Mouse (Mus musculus) spleen, adult 2 months (tissue): ENCODE results near the gene Ipo4. TPM values are rescaled to one million over a fixed set of nuclear protein-coding genes. Genes with fewer than 3 reads are reported as not detected.

Experiments used
- DNase-seq, 2 experiments: peaks; one replicate each; pipeline versions ENCODE4 v3.0.0 to v3.0.0-alpha.2; 2012 to 2021; ENCODE audit warnings: low spot score in 2 of 2, low read depth in 1 of 2
- H3K27ac ChIP-seq: fragments of 200-500 bp; 2 replicates; pipeline ENCODE4 v1.5.1; 2012; ENCODE audit warnings: low read length, inconsistent platforms; ENCODE audit not compliant: insufficient read depth
- H3K27me3 ChIP-seq: fragments of 200-500 bp; 2 replicates; pipeline ENCODE4 v1.6.1; 2012; ENCODE audit warnings: mild to moderate bottlenecking, moderate library complexity, low read length, inconsistent platforms; ENCODE audit not compliant: control insufficient read depth, insufficient read depth
- H3K36me3 ChIP-seq: fragments of 200-500 bp; 2 replicates; pipeline ENCODE4 v1.6.1; 2012; ENCODE audit warnings: mild to moderate bottlenecking, low read length, inconsistent platforms; ENCODE audit not compliant: control insufficient read depth, insufficient read depth
- H3K4me1 ChIP-seq: fragments of 200-500 bp; 2 replicates; pipeline ENCODE4 v1.6.1; 2011; ENCODE audit warnings: inconsistent platforms; ENCODE audit not compliant: control insufficient read depth, insufficient read depth, insufficient read length
- H3K4me3 ChIP-seq: fragments of 200-500 bp; 2 replicates; pipeline ENCODE4 v1.5.1; 2011; ENCODE audit warnings: mild to moderate bottlenecking, inconsistent platforms; ENCODE audit not compliant: insufficient read depth, insufficient read length; ENCODE audit errors: extremely low read depth
- CTCF ChIP-seq: fragments of 200-500 bp; IDR thresholded peaks from 2 replicates; pipeline ENCODE4 v1.5.1; 2011; ENCODE audit warnings: mild to moderate bottlenecking, inconsistent platforms; ENCODE audit not compliant: insufficient read depth, insufficient read length, insufficient replicate concordance; ENCODE audit errors: extremely low read depth
- POLR2A ChIP-seq: fragments of 200-500 bp; IDR thresholded peaks from 2 replicates; pipeline ENCODE4 v1.6.1; 2011; ENCODE audit warnings: low read depth, low read length, inconsistent platforms
- WGBS: fragments of 180-500 bp; shearing (Covaris S2); methylation state at CpG from one replicate; pipeline ENCODE4 v1.1.7; 2018; 5-methylcytosine and 5-hydroxymethylcytosine counted together
- polyA plus RNA-seq: library from polyadenylated mRNA; depleted of rRNA; stranded (reverse); fragments of >200 nt; gene quantifications from 2 replicates; pipeline ENCODE4 v1.2.3, GENCODE M21; 2012

Ipo4 gene
- polyA plus RNA-seq, 1 experiment: 56.7 TPM

- TF ChIP-seq CTCF (no peak), POLR2A (no peak)
- Histone ChIP-seq H3K27me3 (no peaks in the 10 kb centered on the region), H3K36me3 (no peaks in the 10 kb centered on the region), H3K27ac (no peak overlapping the region), H3K4me3 (no peak overlapping the region), H3K4me1 (no peaks in the 10 kb centered on the region)
- no peak for DNase-seq
- 82% methylated on average over 2 of the region's 2 CpGs for WGBS
These were observed 19.9 kb downstream of the Ipo4 start for GRCm38 (mm10) chr14:55615876-55616275.

- no peak for TF ChIP-seq CTCF
- no peak for TF ChIP-seq POLR2A
- Histone ChIP-seq H3K4me3 (no peak overlapping the region), H3K27ac (no peak overlapping the region), H3K4me1 (no peaks in the 10 kb centered on the region), H3K36me3 (peaks cover under 1% of the 10 kb centered on the region; the same call in 1 of the 2 replicates), H3K27me3 (no peaks in the 10 kb centered on the region)
- WGBS: 80% methylated on average over 7 of the region's 7 CpGs
- DNase-seq: no peak
These were observed 21.1 kb downstream of the Ipo4 start for GRCm38 (mm10) chr14:55614565-55615178.

GRCm38 (mm10) chr14:55613346-55613745, 22.4 kb downstream of the Ipo4 start:
- WGBS: 68% methylated on average over 6 of the region's 6 CpGs
- H3K4me1 ChIP-seq: no peaks in the 10 kb centered on the region
- H3K27ac ChIP-seq: no peak overlapping the region
- no peak for DNase-seq
- TF ChIP-seq POLR2A (no peak), CTCF (no peak)
- H3K4me3 ChIP-seq: no peak overlapping the region
- H3K36me3 ChIP-seq: peaks cover 13% of the 10 kb centered on the region
- H3K27me3 ChIP-seq: no peaks in the 10 kb centered on the region

GRCm38 (mm10) chr14:55608339-55608738, 27.4 kb downstream of the Ipo4 start:
- H3K4me1 ChIP-seq: peaks cover 11% of the 10 kb centered on the region; the same call in 1 of the 2 replicates
- no peak overlapping the region for H3K27ac ChIP-seq
- no peak for DNase-seq
- no peak overlapping the region for H3K4me3 ChIP-seq
- H3K36me3 ChIP-seq: peaks cover 39% of the 10 kb centered on the region
- WGBS: 97% methylated on average over 6 of the region's 6 CpGs
- H3K27me3 ChIP-seq: no peaks in the 10 kb centered on the region
- TF ChIP-seq CTCF: no peak
- TF ChIP-seq POLR2A: no peak

GRCm38 (mm10) chr14:55605743-55606459, 29.9 kb downstream of the Ipo4 start:
- no peak for DNase-seq
- no peak overlapping the region for H3K4me3 ChIP-seq
- H3K27me3 ChIP-seq: no peaks in the 10 kb centered on the region
- H3K27ac ChIP-seq: no peak overlapping the region
- H3K36me3 ChIP-seq: peaks cover 50% of the 10 kb centered on the region
- 84% methylated on average over 16 of the region's 16 CpGs for WGBS
- TF ChIP-seq POLR2A (no peak), CTCF (no peak)
- H3K4me1 ChIP-seq: peaks cover 18% of the 10 kb centered on the region; the same call in 1 of the 2 replicates

- H3K27me3 ChIP-seq: no peaks in the 10 kb centered on the region
- H3K36me3 ChIP-seq: peaks cover 54% of the 10 kb centered on the region
- peak overlapping the region; percentile 98 for H3K27ac ChIP-seq
- H3K4me3 ChIP-seq: peak overlapping the region; percentile 73
- no peak for DNase-seq
- no peak for TF ChIP-seq POLR2A
- 44% methylated on average over 11 of the region's 11 CpGs for WGBS
- H3K4me1 ChIP-seq: peaks cover 18% of the 10 kb centered on the region; the same call in 1 of the 2 replicates
These were observed 30.9 kb downstream of the Ipo4 start for GRCm38 (mm10) chr14:55604823-55605222.
